Mouse (Mus musculus) kidney, embryonic 14.5 days (tissue): ENCODE results near the gene Eya2. TPM values are rescaled to one million over a fixed set of nuclear protein-coding genes. Genes with fewer than 3 reads are reported as not detected.
A peak's percentile ranks its signal among the peaks of the same experiment; 100 is the strongest.

Experiments
- ATAC-seq: fragments of 200-750 bp; cut with Nextera tagmentation; 2 replicates; pipeline ENCODE4 v1.8.0; 2017; ENCODE audit warnings: moderate number of reproducible peaks, mild to moderate bottlenecking, moderate TSS enrichment, moderate library complexity; ENCODE audit not compliant: low FRiP score, low TSS enrichment
- H3K27ac ChIP-seq: fragments of 300-500 bp; sonication (generic); 2 replicates; pipeline ENCODE4 v1.5.1; 2014; ENCODE audit warnings: low read depth, mild to moderate bottlenecking, low read length, moderate library complexity, mixed read lengths
- H3K27me3 ChIP-seq: fragments of 300-500 bp; sonication (generic); 2 replicates; pipeline ENCODE4 v1.6.1; 2014; ENCODE audit warnings: mild to moderate bottlenecking, low read length; ENCODE audit not compliant: control insufficient read depth, insufficient read depth
- H3K36me3 ChIP-seq: fragments of 300-500 bp; sonication (generic); 2 replicates; pipeline ENCODE4 v1.6.1; 2014; ENCODE audit warnings: low read length, mixed read lengths; ENCODE audit not compliant: control insufficient read depth, insufficient read depth
- H3K4me1 ChIP-seq: fragments of 300-500 bp; sonication (generic); 2 replicates; pipeline ENCODE4 v1.6.1; 2014; ENCODE audit warnings: low read length, mixed read lengths; ENCODE audit not compliant: control insufficient read depth, insufficient read depth
- H3K4me2 ChIP-seq: fragments of 300-500 bp; sonication (generic); replicated peaks from 2 replicates; pipeline ENCODE4 v1.6.1; 2014; ENCODE audit warnings: low read depth, mild to moderate bottlenecking, low read length
- H3K4me3 ChIP-seq: fragments of 300-500 bp; sonication (generic); 2 replicates; pipeline ENCODE4 v1.5.1; 2014; ENCODE audit warnings: mild to moderate bottlenecking, low read length
- H3K9ac ChIP-seq: fragments of 300-500 bp; sonication (generic); 2 replicates; pipeline ENCODE4 v1.6.1; 2014; ENCODE audit warnings: low read depth, mild to moderate bottlenecking, low read length, moderate library complexity
- H3K9me3 ChIP-seq: fragments of 300-500 bp; sonication (generic); 2 replicates; pipeline ENCODE4 v1.6.1; 2016; ENCODE audit warnings: low read length; ENCODE audit not compliant: control insufficient read depth
- WGBS: fragments of 180-500 bp; shearing (Covaris S2); extraction: QIAGEN DNeasy Blood & Tissue Kit; methylation state at CpG from one replicate; pipeline ENCODE4 v1.1.7; 2014; 5-methylcytosine and 5-hydroxymethylcytosine counted together
- polyA plus RNA-seq: library from polyadenylated mRNA; unstranded; fragments of >200 nt; fragmentation: Nextera tagmentation; extraction: Ambion mirVana; gene quantifications from 2 replicates; pipeline ENCODE4 v1.2.1, GENCODE M21; 2014

The Eya2 gene
- polyA plus RNA-seq, 1 experiment from 2014 or later = 10.4 TPM

- H3K36me3 ChIP-seq = no peaks in the 10 kb centered on the region
- no peak for ATAC-seq
- H3K9me3 ChIP-seq = no peaks in the 10 kb centered on the region
- H3K27ac ChIP-seq = no peak overlapping the region
- 96% methylated on average over 6 of the region's 6 CpGs for WGBS
- H3K27me3 ChIP-seq = no peaks in the 10 kb centered on the region
- no peak overlapping the region for H3K4me3 ChIP-seq
- no peak overlapping the region for H3K4me2 ChIP-seq
- H3K4me1 ChIP-seq = no peaks in the 10 kb centered on the region
- H3K9ac ChIP-seq = no peak overlapping the region
These were observed 99.9 kb downstream of the Eya2 start for GRCm38 (mm10) chr2:165694767-165695166.

GRCm38 (mm10) chr2:165700252-165700908, 105.5 kb downstream of the Eya2 start:
- ATAC-seq = no peak
- H3K9ac ChIP-seq = no peak overlapping the region
- H3K36me3 ChIP-seq = no peaks in the 10 kb centered on the region
- H3K4me3 ChIP-seq = no peak overlapping the region
- no peak overlapping the region for H3K27ac ChIP-seq
- H3K27me3 ChIP-seq = no peaks in the 10 kb centered on the region
- H3K4me2 ChIP-seq = no peak overlapping the region
- WGBS = 16% methylated on average over 19 of the region's 19 CpGs
- no peaks in the 10 kb centered on the region for H3K9me3 ChIP-seq
- H3K4me1 ChIP-seq = peaks cover 4% of the 10 kb centered on the region; the same call in 1 of the 2 replicates

GRCm38 (mm10) chr2:165703033-165703805, 108.4 kb downstream of the Eya2 start:
- H3K4me3 ChIP-seq = no peak overlapping the region
- H3K4me2 ChIP-seq = no peak overlapping the region
- peak; percentile 94 for ATAC-seq

GRCm38 (mm10) chr2:165708266-165708665, 113.4 kb downstream of the Eya2 start:
- H3K27ac ChIP-seq = no peak overlapping the region
- no peak overlapping the region for H3K9ac ChIP-seq
- H3K9me3 ChIP-seq = no peaks in the 10 kb centered on the region
- no peaks in the 10 kb centered on the region for H3K36me3 ChIP-seq
- no peak overlapping the region for H3K4me3 ChIP-seq
- 71% methylated on average over 9 of the region's 9 CpGs for WGBS
- H3K4me2 ChIP-seq = no peak overlapping the region
- no peaks in the 10 kb centered on the region for H3K27me3 ChIP-seq
- H3K4me1 ChIP-seq = no peaks in the 10 kb centered on the region
- ATAC-seq = no peak

More at GRCm38 (mm10) chr2:165703033-165703805, 108.4 kb downstream of the Eya2 start:
- Histone ChIP-seq H3K4me1 (peaks cover 4% of the 10 kb centered on the region; the same call in 1 of the 2 replicates), H3K27me3 (no peaks in the 10 kb centered on the region), H3K9ac (no peak overlapping the region), H3K36me3 (no peaks in the 10 kb centered on the region), H3K9me3 (no peaks in the 10 kb centered on the region), H3K27ac (peak overlapping the region; percentile 42; the same call in 1 of the 2 replicates)
- WGBS = 29% methylated on average over 9 of the region's 9 CpGs

- no peak overlapping the region for H3K9ac ChIP-seq
- no peaks in the 10 kb centered on the region for H3K27me3 ChIP-seq
- no peak overlapping the region for H3K4me2 ChIP-seq
- no peak overlapping the region for H3K4me3 ChIP-seq
- no peaks in the 10 kb centered on the region for H3K4me1 ChIP-seq
- no peaks in the 10 kb centered on the region for H3K9me3 ChIP-seq
- 88% methylated on average over 6 of the region's 6 CpGs for WGBS
- no peaks in the 10 kb centered on the region for H3K36me3 ChIP-seq
- ATAC-seq = no peak
- no peak overlapping the region for H3K27ac ChIP-seq
These were observed 121.9 kb downstream of the Eya2 start for GRCm38 (mm10) chr2:165716688-165717087.

GRCm38 (mm10) chr2:165717182-165718176, 122.6 kb downstream of the Eya2 start:
- Histone ChIP-seq H3K9ac (no peak overlapping the region), H3K4me2 (no peak overlapping the region; the same call in 1 of the 2 replicates), H3K36me3 (no peaks in the 10 kb centered on the region), H3K9me3 (no peaks in the 10 kb centered on the region), H3K27me3 (no peaks in the 10 kb centered on the region), H3K4me3 (no peak overlapping the region), H3K4me1 (no peaks in the 10 kb centered on the region), H3K27ac (no peak overlapping the region)
- WGBS = 65% methylated on average over 23 of the region's 23 CpGs
- ATAC-seq = no peak

- H3K27ac ChIP-seq = no peak overlapping the region
- no peaks in the 10 kb centered on the region for H3K9me3 ChIP-seq
- H3K27me3 ChIP-seq = no peaks in the 10 kb centered on the region
- H3K4me2 ChIP-seq = no peak overlapping the region
- H3K4me3 ChIP-seq = no peak overlapping the region
- no peaks in the 10 kb centered on the region for H3K4me1 ChIP-seq
- no peak for ATAC-seq
- H3K36me3 ChIP-seq = no peaks in the 10 kb centered on the region
- 79% methylated on average over 8 of the region's 8 CpGs for WGBS
- H3K9ac ChIP-seq = no peak overlapping the region
These were observed 124.5 kb downstream of the Eya2 start for GRCm38 (mm10) chr2:165719382-165719781.

- H3K4me3 ChIP-seq = no peak overlapping the region
- no peak overlapping the region for H3K4me2 ChIP-seq
- no peaks in the 10 kb centered on the region for H3K4me1 ChIP-seq
- no peaks in the 10 kb centered on the region for H3K27me3 ChIP-seq
- H3K27ac ChIP-seq = no peak overlapping the region
- no peak for ATAC-seq
- WGBS = 89% methylated on average over 5 of the region's 5 CpGs
- no peaks in the 10 kb centered on the region for H3K36me3 ChIP-seq
- H3K9ac ChIP-seq = no peak overlapping the region
- H3K9me3 ChIP-seq = no peaks in the 10 kb centered on the region
These were observed 127.1 kb downstream of the Eya2 start for GRCm38 (mm10) chr2:165721941-165722340.
